Mouse (Mus musculus): Measurements from ENCODE around the gene Gm10447. TPM values are rescaled to one million over a fixed set of nuclear protein-coding genes. Genes with fewer than 3 reads are reported as not detected.

Gene Gm10447
- polyA plus RNA-seq, 1 experiment from 2014 or later: not detected

DNA sequence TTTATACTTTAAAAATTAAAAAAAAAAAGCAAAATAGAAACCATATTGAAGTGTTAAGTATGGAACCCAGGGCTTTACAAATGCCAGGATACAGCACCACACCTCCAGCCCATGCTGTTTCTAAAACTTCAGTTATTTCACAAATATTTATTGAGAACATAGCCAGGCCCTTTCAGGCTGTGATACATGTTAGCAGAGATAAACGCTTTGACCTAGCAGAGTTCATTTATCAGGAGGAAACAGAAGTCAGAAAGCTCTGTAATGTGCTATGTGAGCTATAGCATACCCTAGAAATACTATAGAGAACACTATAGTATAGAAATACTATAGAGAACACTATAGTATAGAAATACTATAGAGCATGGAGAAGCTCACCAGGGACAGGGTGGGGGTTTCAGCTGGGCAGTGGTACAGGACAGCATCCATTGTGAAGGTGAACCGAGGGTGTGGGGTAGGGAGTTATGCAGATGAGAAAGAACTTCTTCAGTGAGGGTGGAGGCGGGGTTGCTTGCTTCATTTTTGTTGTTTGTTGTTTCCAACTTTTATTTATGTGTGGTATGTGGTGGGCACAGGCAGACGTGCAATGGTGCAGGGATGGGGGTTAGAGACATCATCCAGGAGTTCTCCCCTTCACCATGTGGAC is 24.3 kb upstream of the Gm10447 start:
- no peak overlapping the region for H3K4me2 ChIP-seq (ENCODE audit: low read depth, low read length)
- H3K9ac ChIP-seq (replicated peaks; ENCODE audit: low read depth, low read length): no peak overlapping the region
- 78% methylated on average over 4 of the region's 4 CpGs for WGBS
- peaks cover 17% of the 10 kb centered on the region for H3K4me1 ChIP-seq (ENCODE audit: control insufficient read depth, insufficient read depth, low read length)
- H3K27ac ChIP-seq (ENCODE audit: low read depth, low read length): no peak overlapping the region
- ATAC-seq (ENCODE audit: low read depth): no peak
- H3K9me3 ChIP-seq (ENCODE audit: control insufficient read depth, low read length): no peaks in the 10 kb centered on the region
- H3K27me3 ChIP-seq (ENCODE audit: control insufficient read depth, insufficient read depth, low read length): peaks cover 34% of the 10 kb centered on the region
- no peaks in the 10 kb centered on the region for H3K36me3 ChIP-seq (ENCODE audit: control insufficient read depth, insufficient read depth, low read length)
- H3K4me3 ChIP-seq (ENCODE audit: low read depth, low read length): no peak overlapping the region

GRCm38 (mm10) chr11:53479783-53480301 is 22.9 kb upstream of the Gm10447 start, which contains the start of the genes Gm9945 and Sowaha:
Gene Gm9945 (plus strand): TSS chr11:53480166.
Gene Sowaha (minus strand): TSS chr11:53480274.
- peak; percentile 54 for ATAC-seq (ENCODE audit: low read depth)
- Histone ChIP-seq H3K4me1 (ENCODE audit: control insufficient read depth, insufficient read depth, low read length) (peaks cover 24% of the 10 kb centered on the region), H3K27me3 (ENCODE audit: control insufficient read depth, insufficient read depth, low read length) (peaks cover 33% of the 10 kb centered on the region), H3K4me2 (ENCODE audit: low read depth, low read length) (peak within 1 kb of the TSS; percentile 77), H3K36me3 (ENCODE audit: control insufficient read depth, insufficient read depth, low read length) (no peaks in the 10 kb centered on the region), H3K9ac (replicated peaks; ENCODE audit: low read depth, low read length) (peak within 1 kb of the TSS; percentile 52), H3K27ac (ENCODE audit: low read depth, low read length) (no peak within 1 kb of the TSS), H3K4me3 (ENCODE audit: low read depth, low read length) (peak within 1 kb of the TSS; percentile 41), H3K9me3 (ENCODE audit: control insufficient read depth, low read length) (no peaks in the 10 kb centered on the region)
- 3% methylated on average over 40 of the region's 40 CpGs for WGBS

- Histone ChIP-seq H3K4me2 (ENCODE audit: low read depth, low read length) (peak overlapping the region; percentile 77), H3K27me3 (ENCODE audit: control insufficient read depth, insufficient read depth, low read length) (peaks cover 33% of the 10 kb centered on the region), H3K9me3 (ENCODE audit: control insufficient read depth, low read length) (no peaks in the 10 kb centered on the region), H3K27ac (ENCODE audit: low read depth, low read length) (no peak overlapping the region), H3K9ac (replicated peaks; ENCODE audit: low read depth, low read length) (peak overlapping the region; percentile 52), H3K4me1 (ENCODE audit: control insufficient read depth, insufficient read depth, low read length) (peaks cover 24% of the 10 kb centered on the region), H3K36me3 (ENCODE audit: control insufficient read depth, insufficient read depth, low read length) (no peaks in the 10 kb centered on the region), H3K4me3 (ENCODE audit: low read depth, low read length) (peak overlapping the region; percentile 41)
- peak; percentile 32 for ATAC-seq (ENCODE audit: low read depth)
- 1% methylated on average over 62 of the region's 62 CpGs for WGBS
Observed at GRCm38 (mm10) chr11:53479171-53479782, 22.4 kb upstream of the Gm10447 start.

- Histone ChIP-seq H3K4me1 (ENCODE audit: control insufficient read depth, insufficient read depth, low read length) (peaks cover 24% of the 10 kb centered on the region), H3K9me3 (ENCODE audit: control insufficient read depth, low read length) (no peaks in the 10 kb centered on the region), H3K4me2 (ENCODE audit: low read depth, low read length) (peak overlapping the region; percentile 77), H3K27ac (ENCODE audit: low read depth, low read length) (no peak overlapping the region), H3K9ac (replicated peaks; ENCODE audit: low read depth, low read length) (peak overlapping the region; percentile 8; the same call in 1 of the 2 replicates), H3K4me3 (ENCODE audit: low read depth, low read length) (peak overlapping the region; percentile 41), H3K36me3 (ENCODE audit: control insufficient read depth, insufficient read depth, low read length) (no peaks in the 10 kb centered on the region), H3K27me3 (ENCODE audit: control insufficient read depth, insufficient read depth, low read length) (peaks cover 33% of the 10 kb centered on the region)
- WGBS: 5% methylated on average over 75 of the region's 79 CpGs
- ATAC-seq (ENCODE audit: low read depth): peak; percentile 55
Observed at GRCm38 (mm10) chr11:53478383-53479170, 21.7 kb upstream of the Gm10447 start.

GRCm38 (mm10) chr11:53477833-53478232 is 20.9 kb upstream of the Gm10447 start:
- no peak overlapping the region for H3K4me2 ChIP-seq (ENCODE audit: low read depth, low read length)
- peaks cover 33% of the 10 kb centered on the region for H3K27me3 ChIP-seq (ENCODE audit: control insufficient read depth, insufficient read depth, low read length)
- no peaks in the 10 kb centered on the region for H3K36me3 ChIP-seq (ENCODE audit: control insufficient read depth, insufficient read depth, low read length)
- H3K9ac ChIP-seq (replicated peaks; ENCODE audit: low read depth, low read length): no peak overlapping the region
- H3K4me3 ChIP-seq (ENCODE audit: low read depth, low read length): no peak overlapping the region
- H3K27ac ChIP-seq (ENCODE audit: low read depth, low read length): no peak overlapping the region
- no peaks in the 10 kb centered on the region for H3K9me3 ChIP-seq (ENCODE audit: control insufficient read depth, low read length)
- WGBS: 44% methylated on average over 7 of the region's 7 CpGs
- ATAC-seq (ENCODE audit: low read depth): no peak
- peaks cover 24% of the 10 kb centered on the region for H3K4me1 ChIP-seq (ENCODE audit: control insufficient read depth, insufficient read depth, low read length)

GRCm38 (mm10) chr11:53475620-53476019 is 18.7 kb upstream of the Gm10447 start:
- no peak for ATAC-seq (ENCODE audit: low read depth)
- H3K4me3 ChIP-seq (ENCODE audit: low read depth, low read length): no peak overlapping the region
- no peaks in the 10 kb centered on the region for H3K9me3 ChIP-seq (ENCODE audit: control insufficient read depth, low read length)
- peak overlapping the region; percentile 36; the same call in 1 of the 2 replicates for H3K4me2 ChIP-seq (ENCODE audit: low read depth, low read length)
- WGBS: 11% methylated on average over 8 of the region's 8 CpGs
- peaks cover 27% of the 10 kb centered on the region for H3K27me3 ChIP-seq (ENCODE audit: control insufficient read depth, insufficient read depth, low read length)
- H3K4me1 ChIP-seq (ENCODE audit: control insufficient read depth, insufficient read depth, low read length): peaks cover 26% of the 10 kb centered on the region
- no peaks in the 10 kb centered on the region for H3K36me3 ChIP-seq (ENCODE audit: control insufficient read depth, insufficient read depth, low read length)
- no peak overlapping the region for H3K27ac ChIP-seq (ENCODE audit: low read depth, low read length)
- no peak overlapping the region for H3K9ac ChIP-seq (replicated peaks; ENCODE audit: low read depth, low read length)

DNA sequence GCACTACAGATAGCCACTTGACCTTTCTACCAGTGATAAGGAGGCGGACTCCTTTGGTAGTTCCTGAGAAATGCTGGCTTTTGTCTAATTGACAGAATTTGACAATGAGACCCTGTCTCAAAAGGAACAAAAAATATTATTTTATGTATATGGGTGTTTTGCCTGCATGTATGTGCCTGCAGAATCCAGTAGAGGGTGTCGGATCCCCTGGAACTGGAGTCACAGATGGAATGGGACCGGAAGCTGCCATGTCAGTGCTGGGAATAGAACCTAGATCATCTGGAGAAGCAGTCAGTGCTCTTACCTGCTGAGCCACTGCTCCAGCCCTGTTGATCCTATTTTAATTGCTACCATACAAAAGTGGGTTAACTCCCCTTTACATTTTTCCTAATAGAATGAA is 15.8 kb upstream of the Gm10447 start:
- no peak for ATAC-seq (ENCODE audit: low read depth)
- Histone ChIP-seq H3K4me1 (ENCODE audit: control insufficient read depth, insufficient read depth, low read length) (peaks cover 15% of the 10 kb centered on the region), H3K4me3 (ENCODE audit: low read depth, low read length) (no peak overlapping the region), H3K27ac (ENCODE audit: low read depth, low read length) (no peak overlapping the region), H3K36me3 (ENCODE audit: control insufficient read depth, insufficient read depth, low read length) (no peaks in the 10 kb centered on the region), H3K9ac (replicated peaks; ENCODE audit: low read depth, low read length) (no peak overlapping the region), H3K9me3 (ENCODE audit: control insufficient read depth, low read length) (no peaks in the 10 kb centered on the region), H3K27me3 (ENCODE audit: control insufficient read depth, insufficient read depth, low read length) (peaks cover 4% of the 10 kb centered on the region; the same call in 1 of the 2 replicates), H3K4me2 (ENCODE audit: low read depth, low read length) (no peak overlapping the region)
- WGBS: 92% methylated on average over 3 of the region's 3 CpGs

DNA sequence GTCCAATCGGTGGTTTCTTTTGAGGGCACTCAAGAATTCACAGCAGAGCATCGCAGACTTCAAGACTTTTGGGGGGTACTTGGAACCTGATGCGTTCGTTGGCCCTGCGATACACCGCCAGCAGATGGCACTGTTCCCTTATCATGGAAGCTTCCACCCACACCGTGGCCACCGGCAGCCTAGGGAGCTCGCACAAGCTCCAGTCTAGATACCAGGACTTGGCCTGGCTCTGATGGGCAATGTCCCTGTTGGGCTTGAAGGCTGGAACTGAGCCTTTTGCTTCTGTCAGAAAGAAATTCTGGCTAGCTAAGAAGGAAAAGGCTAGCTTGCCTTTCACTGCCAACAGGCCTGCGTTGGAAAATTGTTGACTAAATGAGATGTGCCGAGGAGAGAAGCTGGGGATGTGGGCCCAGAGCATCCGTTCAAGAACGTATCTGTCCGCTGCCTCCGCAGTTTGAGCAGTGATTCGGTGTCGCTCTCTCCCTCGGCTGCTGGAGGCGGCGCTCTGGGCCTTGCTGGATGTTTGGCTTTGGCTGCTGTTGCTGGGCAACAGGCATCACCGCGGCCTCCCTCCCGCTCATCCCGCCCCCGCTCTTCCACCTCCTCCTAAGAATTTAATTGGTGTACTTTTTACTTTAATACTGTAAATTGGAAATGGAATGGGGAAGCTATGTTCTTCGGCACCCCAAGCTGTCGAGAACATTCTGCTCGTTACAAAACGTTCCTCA is 13.2 kb upstream of the Gm10447 start, which contains the start of gene Gm9837:
Gene Gm9837, minus strand, starts transcription at position 512 of the 728 bp plus-strand sequence.
- peaks cover 9% of the 10 kb centered on the region for H3K27me3 ChIP-seq (ENCODE audit: control insufficient read depth, insufficient read depth, low read length)
- peak within 1 kb of the TSS; percentile 43 for H3K4me2 ChIP-seq (ENCODE audit: low read depth, low read length)
- H3K36me3 ChIP-seq (ENCODE audit: control insufficient read depth, insufficient read depth, low read length): no peaks in the 10 kb centered on the region
- 0 out of 2 replicates have a peak within 1 kb of the TSS, but pooled peaks have one; percentile 39 for H3K27ac ChIP-seq (ENCODE audit: low read depth, low read length)
- no peaks in the 10 kb centered on the region for H3K9me3 ChIP-seq (ENCODE audit: control insufficient read depth, low read length)
- H3K9ac ChIP-seq (replicated peaks; ENCODE audit: low read depth, low read length): peak within 1 kb of the TSS; percentile 16; the same call in 1 of the 2 replicates
- ATAC-seq (ENCODE audit: low read depth): peak; percentile 87
- H3K4me3 ChIP-seq (ENCODE audit: low read depth, low read length): peak within 1 kb of the TSS; percentile 15
- 3% methylated on average over 29 of the region's 29 CpGs for WGBS
- H3K4me1 ChIP-seq (ENCODE audit: control insufficient read depth, insufficient read depth, low read length): peaks cover 10% of the 10 kb centered on the region
